Mouse (Mus musculus): ENCODE data around the gene Fam173b. TPM values are rescaled to one million over a fixed set of nuclear protein-coding genes. Genes with fewer than 3 reads are reported as not detected.
A peak's percentile ranks its signal among the peaks of the same experiment; 100 is the strongest.

Fam173b gene
- polyA plus RNA-seq, 2 experiments = 12.8 to 13.5 TPM

DNA sequence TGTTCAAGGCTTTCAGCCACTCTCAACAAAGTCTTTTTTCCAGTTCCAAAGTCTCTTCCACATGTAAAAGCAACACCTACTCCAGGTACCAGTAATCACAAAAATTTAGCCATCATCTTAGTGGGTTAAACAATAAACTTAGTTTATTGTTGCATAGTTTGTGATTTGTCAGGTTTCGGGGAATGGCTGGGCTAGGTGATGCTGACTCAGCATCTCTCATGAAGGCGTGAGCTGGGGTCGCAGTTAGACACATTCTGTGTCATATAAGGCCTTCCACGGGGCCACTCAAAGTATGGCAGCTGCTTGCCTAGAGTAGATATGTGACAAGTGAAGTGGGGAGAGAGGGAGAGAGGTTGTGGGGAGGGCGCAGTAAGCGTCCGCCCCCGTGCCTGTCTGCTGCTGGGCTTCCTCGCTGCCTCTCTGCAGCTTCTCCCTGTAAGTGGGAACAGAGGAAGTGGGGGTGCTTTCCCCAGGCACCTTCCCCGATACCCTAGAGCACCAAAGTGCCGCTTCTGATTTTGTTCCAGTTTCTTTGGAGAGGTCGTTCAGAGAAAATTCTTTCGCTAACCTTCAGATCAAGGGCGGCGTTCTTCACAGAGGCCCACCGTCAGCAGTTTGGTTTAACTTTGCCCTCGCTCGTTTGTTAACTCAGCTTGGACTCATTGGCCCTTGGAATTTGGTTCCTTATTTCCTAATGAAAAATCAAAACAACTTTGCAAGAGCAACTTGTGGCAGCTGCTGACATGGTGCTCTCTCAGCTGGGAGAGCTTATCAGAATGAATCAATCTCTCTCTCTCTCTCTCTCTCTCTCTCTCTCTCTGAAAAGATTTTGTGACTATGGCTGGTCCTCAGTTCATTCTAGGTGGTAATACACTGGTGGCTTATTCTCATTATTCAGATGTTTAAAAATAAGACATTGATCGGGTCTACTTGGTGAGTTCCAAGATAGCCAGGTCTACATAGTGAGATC, 37.8 kb upstream of the Fam173b start:
- 54% methylated on average over 19 of the region's 19 CpGs for WGBS
- H3K27ac ChIP-seq (replicated peaks; ENCODE audit: low read depth, low read length) = no peak overlapping the region
- no peak for ATAC-seq (ENCODE audit: low FRiP score, low read depth)
- no peak overlapping the region for H3K4me2 ChIP-seq (replicated peaks; ENCODE audit: low read depth, low read length, severe bottlenecking)
- H3K36me3 ChIP-seq (ENCODE audit: control insufficient read depth, insufficient read depth, low read length) = no peaks in the 10 kb centered on the region
- DNase-seq (ENCODE audit: low spot score) = no peak
- H3K9me3 ChIP-seq (ENCODE audit: control insufficient read depth, low read length) = no peaks in the 10 kb centered on the region
- TF ChIP-seq POLR2A (IDR thresholded peaks at IDR 0.05; ENCODE audit: borderline replicate concordance, extremely low read depth, insufficient read depth, insufficient read length) = no peak
- peaks cover 4% of the 10 kb centered on the region for H3K4me1 ChIP-seq (ENCODE audit: control insufficient read depth, insufficient read depth, low read length)
- H3K4me3 ChIP-seq (replicated peaks; ENCODE audit: low read length) = no peak overlapping the region
- H3K9ac ChIP-seq (ENCODE audit: low read depth, low read length, severe bottlenecking) = no peak overlapping the region
- no peaks in the 10 kb centered on the region for H3K27me3 ChIP-seq (ENCODE audit: control insufficient read depth, insufficient read depth, low read length)

DNA sequence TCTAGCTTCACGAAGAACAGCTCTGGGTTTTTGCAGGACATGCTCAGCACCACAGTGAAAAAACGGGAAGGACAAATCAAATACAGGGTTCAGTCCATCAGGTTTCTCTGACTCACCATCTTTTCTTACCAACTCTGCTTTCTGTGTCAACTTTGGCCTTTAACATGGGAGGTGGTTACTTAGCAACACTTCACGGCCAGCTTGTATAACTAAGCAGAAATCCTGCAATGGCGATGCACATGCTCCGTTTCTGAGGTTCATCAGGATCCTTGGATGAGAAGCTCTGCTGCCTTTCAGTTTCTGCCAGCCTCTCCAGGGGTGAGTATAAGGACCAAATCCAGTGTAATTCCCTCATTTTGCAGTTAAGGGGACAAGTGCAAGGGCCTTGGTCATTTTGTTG, 36.5 kb upstream of the Fam173b start, which contains the start of gene Cmbl:
Cmbl (plus strand) TSS at position 206 of the 400 bp plus-strand sequence.
- Histone ChIP-seq H3K36me3 (ENCODE audit: control insufficient read depth, insufficient read depth, low read length) (no peaks in the 10 kb centered on the region), H3K27me3 (ENCODE audit: control insufficient read depth, insufficient read depth, low read length) (no peaks in the 10 kb centered on the region), H3K9me3 (ENCODE audit: control insufficient read depth, low read length) (no peaks in the 10 kb centered on the region), H3K4me3 (replicated peaks; ENCODE audit: low read length) (no peak within 1 kb of the TSS), H3K4me2 (replicated peaks; ENCODE audit: low read depth, low read length, severe bottlenecking) (no peak within 1 kb of the TSS), H3K27ac (replicated peaks; ENCODE audit: low read depth, low read length) (no peak within 1 kb of the TSS), H3K4me1 (ENCODE audit: control insufficient read depth, insufficient read depth, low read length) (peaks cover 8% of the 10 kb centered on the region), H3K9ac (ENCODE audit: low read depth, low read length, severe bottlenecking) (no peak within 1 kb of the TSS)
- ATAC-seq (ENCODE audit: low FRiP score, low read depth) (no peak), DNase-seq (ENCODE audit: low spot score) (no peak)
- WGBS = 71% methylated on average over 5 of the region's 5 CpGs
- no peak for TF ChIP-seq POLR2A (IDR thresholded peaks at IDR 0.05; ENCODE audit: borderline replicate concordance, extremely low read depth, insufficient read depth, insufficient read length)

GRCm38 (mm10) chr15:31565786-31566185, 35.9 kb upstream of the Fam173b start:
- Histone ChIP-seq H3K36me3 (ENCODE audit: control insufficient read depth, insufficient read depth, low read length) (no peaks in the 10 kb centered on the region), H3K4me1 (ENCODE audit: control insufficient read depth, insufficient read depth, low read length) (peaks cover 8% of the 10 kb centered on the region), H3K9ac (ENCODE audit: low read depth, low read length, severe bottlenecking) (no peak overlapping the region), H3K4me3 (replicated peaks; ENCODE audit: low read length) (no peak overlapping the region), H3K27ac (replicated peaks; ENCODE audit: low read depth, low read length) (no peak overlapping the region), H3K27me3 (ENCODE audit: control insufficient read depth, insufficient read depth, low read length) (no peaks in the 10 kb centered on the region), H3K4me2 (replicated peaks; ENCODE audit: low read depth, low read length, severe bottlenecking) (no peak overlapping the region), H3K9me3 (ENCODE audit: control insufficient read depth, low read length) (no peaks in the 10 kb centered on the region)
- 63% methylated on average over 1 of the region's 1 CpGs for WGBS
- ATAC-seq (ENCODE audit: low FRiP score, low read depth) = no peak
- TF ChIP-seq POLR2A (IDR thresholded peaks at IDR 0.05; ENCODE audit: borderline replicate concordance, extremely low read depth, insufficient read depth, insufficient read length) = no peak
- DNase-seq (ENCODE audit: low spot score) = no peak

DNA sequence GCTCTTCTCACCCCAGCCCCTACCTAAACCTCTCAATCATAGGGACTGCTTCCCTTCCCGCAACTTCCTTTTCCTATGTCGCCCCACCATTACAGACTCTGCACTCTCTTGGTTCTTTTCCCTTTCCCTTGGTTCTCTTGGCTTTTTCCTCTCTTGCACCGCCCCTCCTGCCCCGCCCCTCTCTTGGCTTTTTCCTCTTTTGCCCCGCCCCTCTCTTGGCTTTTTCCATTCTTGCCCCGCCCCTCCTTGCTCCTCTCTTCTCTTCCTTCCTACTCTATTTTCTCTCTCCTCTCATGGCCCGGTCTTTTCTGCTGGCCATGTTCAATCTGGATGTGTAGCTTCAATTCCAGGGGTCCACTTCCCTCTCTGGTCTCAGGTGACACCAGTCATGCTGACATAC, 34.2 kb upstream of the Fam173b start:
- H3K27ac ChIP-seq (replicated peaks; ENCODE audit: low read depth, low read length) = no peak overlapping the region
- no peak overlapping the region for H3K9ac ChIP-seq (ENCODE audit: low read depth, low read length, severe bottlenecking)
- TF ChIP-seq POLR2A (IDR thresholded peaks at IDR 0.05; ENCODE audit: borderline replicate concordance, extremely low read depth, insufficient read depth, insufficient read length) = no peak
- no peaks in the 10 kb centered on the region for H3K36me3 ChIP-seq (ENCODE audit: control insufficient read depth, insufficient read depth, low read length)
- peaks cover 15% of the 10 kb centered on the region for H3K4me1 ChIP-seq (ENCODE audit: control insufficient read depth, insufficient read depth, low read length)
- H3K4me3 ChIP-seq (replicated peaks; ENCODE audit: low read length) = no peak overlapping the region
- WGBS = 64% methylated on average over 7 of the region's 7 CpGs
- DNase-seq (ENCODE audit: low spot score) = no peak
- no peaks in the 10 kb centered on the region for H3K9me3 ChIP-seq (ENCODE audit: control insufficient read depth, low read length)
- no peak overlapping the region for H3K4me2 ChIP-seq (replicated peaks; ENCODE audit: low read depth, low read length, severe bottlenecking)
- ATAC-seq (ENCODE audit: low FRiP score, low read depth) = no peak
- no peaks in the 10 kb centered on the region for H3K27me3 ChIP-seq (ENCODE audit: control insufficient read depth, insufficient read depth, low read length)

DNA sequence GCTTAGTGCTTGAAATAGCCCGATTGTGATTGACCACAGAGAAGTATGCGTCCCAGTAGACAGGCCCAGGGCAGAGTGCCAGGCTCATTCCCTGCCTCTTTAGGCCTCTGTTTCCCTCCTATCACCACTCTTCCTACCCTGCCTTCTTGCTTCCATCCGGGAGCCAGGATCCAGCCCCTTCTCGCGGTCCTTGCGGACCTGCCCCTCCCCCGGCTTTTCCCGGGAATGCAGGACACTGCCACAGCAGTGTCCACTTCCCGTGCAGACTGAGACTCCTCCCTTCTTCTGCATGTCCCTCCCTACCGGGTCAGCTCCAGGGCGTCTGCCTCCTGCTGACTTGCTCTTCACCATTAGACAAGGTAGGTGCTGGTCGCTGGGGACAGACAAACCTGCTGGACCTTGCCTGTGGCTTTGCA, 33.1 kb upstream of the Fam173b start:
- no peaks in the 10 kb centered on the region for H3K36me3 ChIP-seq (ENCODE audit: control insufficient read depth, insufficient read depth, low read length)
- TF ChIP-seq POLR2A (IDR thresholded peaks at IDR 0.05; ENCODE audit: borderline replicate concordance, extremely low read depth, insufficient read depth, insufficient read length) = no peak
- peak overlapping the region; percentile 30 for H3K4me2 ChIP-seq (replicated peaks; ENCODE audit: low read depth, low read length, severe bottlenecking)
- H3K9me3 ChIP-seq (ENCODE audit: control insufficient read depth, low read length) = no peaks in the 10 kb centered on the region
- no peak overlapping the region for H3K27ac ChIP-seq (replicated peaks; ENCODE audit: low read depth, low read length)
- H3K4me1 ChIP-seq (ENCODE audit: control insufficient read depth, insufficient read depth, low read length) = peaks cover 20% of the 10 kb centered on the region
- 25% methylated on average over 12 of the region's 12 CpGs for WGBS
- H3K4me3 ChIP-seq (replicated peaks; ENCODE audit: low read length) = no peak overlapping the region
- no peaks in the 10 kb centered on the region for H3K27me3 ChIP-seq (ENCODE audit: control insufficient read depth, insufficient read depth, low read length)
- ATAC-seq (ENCODE audit: low FRiP score, low read depth) (no peak), DNase-seq (ENCODE audit: low spot score) (peak; percentile 46)
- no peak overlapping the region for H3K9ac ChIP-seq (ENCODE audit: low read depth, low read length, severe bottlenecking)
